Mouse (Mus musculus): Measurements from ENCODE around the gene Disc1.

Disc1 gene

DNA sequence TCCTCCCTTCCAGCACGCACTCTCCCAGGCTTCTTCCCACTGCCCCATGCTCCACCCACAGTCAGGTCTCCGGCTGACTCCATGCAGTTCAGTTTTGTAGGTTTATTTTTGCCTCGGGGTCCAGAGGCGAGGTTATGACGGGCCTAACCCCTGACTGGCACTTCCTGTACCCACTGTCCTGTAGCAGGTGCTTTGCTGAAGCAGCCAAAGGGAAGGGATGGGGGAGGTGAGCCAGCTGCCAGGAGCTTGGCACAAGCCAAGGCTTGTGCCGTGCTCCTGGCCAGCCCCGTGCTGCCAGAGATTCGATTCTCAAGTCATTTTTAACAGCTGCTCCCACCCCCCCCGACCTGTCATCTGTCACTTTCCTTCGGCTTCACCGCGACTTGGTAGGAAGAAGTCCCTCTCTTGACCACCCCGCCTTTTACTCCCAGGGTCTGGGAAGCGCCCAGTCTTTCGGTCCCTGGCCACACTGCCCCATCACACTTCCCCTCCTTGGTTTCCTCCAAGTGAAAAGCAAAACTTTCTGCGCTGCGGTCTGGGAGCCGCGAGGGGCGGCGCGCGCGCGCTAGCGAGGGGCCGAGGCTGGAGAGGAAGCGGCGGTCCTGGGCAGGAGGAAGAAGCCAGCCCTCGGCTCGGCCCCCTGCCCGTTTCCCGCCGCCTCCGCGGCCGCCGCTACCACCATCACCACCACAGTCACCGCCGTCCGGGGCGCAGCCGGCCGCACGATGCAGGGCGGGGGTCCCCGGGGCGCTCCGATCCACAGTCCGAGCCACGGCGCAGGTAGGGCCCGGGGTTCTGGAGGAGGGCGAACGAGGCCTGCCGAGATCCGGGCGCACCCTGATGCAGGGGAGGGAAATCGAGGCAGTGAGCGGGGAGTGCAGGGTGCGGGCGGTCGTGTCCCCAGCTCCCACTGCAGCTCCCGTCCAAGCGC, at the start of gene Disc1:
TSS of gene Disc1 (plus strand) at position 691 of the 931 bp plus-strand sequence.
- DNase-seq (ENCODE audit: low spot score in 2 of 2), result no peak

DNA sequence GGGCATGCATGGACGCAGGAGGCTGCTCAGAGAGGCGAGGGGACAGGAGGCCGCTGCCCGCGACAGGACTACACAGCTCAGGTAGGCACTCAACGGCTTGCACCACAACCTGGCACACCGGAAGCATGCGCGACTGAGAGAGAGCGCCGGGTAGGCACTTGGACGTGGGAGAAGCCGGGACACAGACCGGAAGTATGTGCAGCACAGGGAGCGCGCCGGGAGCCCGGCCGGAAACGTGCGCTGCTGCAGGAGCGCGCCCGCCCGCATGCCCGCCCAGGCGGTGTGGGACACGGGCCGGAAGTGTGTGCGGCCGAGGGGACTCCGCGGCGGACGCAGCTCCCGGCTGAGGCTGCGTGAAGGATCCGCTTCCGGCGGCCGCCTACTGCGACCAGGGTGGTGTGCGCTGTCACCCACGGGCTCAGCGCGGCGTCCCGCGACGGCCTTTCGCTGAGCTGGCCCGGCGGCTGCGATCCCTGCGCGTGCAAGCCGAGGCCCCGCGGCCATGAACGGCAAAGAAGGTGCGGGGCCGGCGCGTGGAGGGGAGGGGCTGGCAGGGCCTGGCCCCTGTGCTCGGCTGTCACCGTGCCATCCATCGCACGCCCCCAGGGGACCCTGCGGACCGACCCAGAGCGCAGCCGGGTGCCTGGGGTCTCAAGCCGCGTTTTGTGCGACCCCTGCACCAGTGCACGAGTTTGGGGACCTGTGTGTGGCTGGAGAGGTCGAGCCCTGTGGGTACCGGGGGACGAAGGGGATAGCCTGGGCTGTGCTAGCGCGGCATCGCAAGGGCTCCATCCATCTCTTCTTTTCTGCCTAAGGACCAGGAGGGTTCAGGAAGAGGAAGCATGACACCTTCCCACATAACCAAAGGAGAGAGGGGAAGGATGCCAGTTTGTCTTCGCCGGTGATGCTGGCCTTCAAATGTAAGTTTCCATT, 41.0 kb upstream of the Disc1 start, which contains the start of gene Tsnax:
TSS of gene Tsnax (plus strand) at position 303 of the 933 bp plus-strand sequence.
- peak; percentile 81 to 86 for DNase-seq (ENCODE audit: low spot score in 2 of 2)

DNA sequence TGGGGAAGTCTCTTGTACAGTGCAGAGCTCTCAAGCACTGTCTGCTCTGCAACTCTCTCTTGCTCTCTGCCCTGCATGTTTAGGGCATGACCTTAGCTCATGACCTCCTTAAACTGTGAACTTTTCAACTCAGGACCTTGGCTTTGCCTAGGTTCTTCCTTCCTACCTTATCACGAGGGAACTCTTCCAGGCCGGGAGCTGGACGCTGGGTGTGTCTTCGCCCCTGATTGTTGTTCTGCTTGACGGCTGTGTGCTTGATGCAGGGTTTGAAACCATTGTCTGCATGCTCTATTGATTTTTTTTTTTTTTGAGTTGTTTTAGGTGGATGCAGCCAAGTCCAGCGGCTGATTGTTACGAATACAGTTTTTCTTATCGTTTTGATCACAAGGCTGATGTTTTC, 29.9 kb upstream of the Disc1 start:
- no peak for DNase-seq (ENCODE audit: low spot score in 2 of 2)

DNA sequence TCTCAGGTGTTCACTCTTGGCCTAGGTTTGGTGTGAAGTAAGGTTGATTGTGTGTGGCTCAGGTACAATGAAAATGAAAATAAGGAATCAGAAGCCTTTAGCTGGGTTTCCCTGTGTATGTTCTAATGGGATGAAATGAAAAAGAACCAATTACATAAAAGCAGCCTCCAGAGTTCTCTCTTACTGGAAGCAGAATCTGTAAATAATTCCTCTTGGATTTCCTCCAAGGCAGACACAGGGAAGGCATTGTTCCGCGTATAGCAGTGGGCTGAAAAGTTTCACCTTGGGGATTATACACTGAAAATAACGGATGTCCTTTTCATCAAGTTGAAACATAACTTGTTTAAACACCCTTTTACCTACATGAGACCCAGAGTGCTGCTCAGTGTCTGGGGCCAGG, 26.8 kb upstream of the Disc1 start:
- no peak for DNase-seq (ENCODE audit: low spot score in 2 of 2)

DNA sequence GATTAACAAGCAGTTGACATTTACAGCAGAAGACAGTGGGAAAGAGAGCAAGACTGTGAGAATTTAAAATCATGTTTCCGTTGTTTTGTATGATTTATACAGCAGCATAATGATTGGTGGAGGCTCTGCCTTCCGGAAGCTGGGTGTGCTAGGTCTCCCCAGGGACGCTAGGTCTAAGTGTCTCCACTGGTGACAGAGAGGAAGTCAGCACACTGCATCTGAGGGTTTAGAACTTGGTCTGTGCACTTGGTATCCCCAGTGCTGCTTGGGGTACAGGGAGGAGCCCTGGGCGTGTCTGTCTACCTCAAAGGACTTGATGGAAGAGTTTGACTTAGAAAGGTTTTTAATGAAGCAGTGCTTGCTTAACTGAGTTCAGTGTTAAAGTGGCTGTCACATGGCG, 25.2 kb upstream of the Disc1 start:
- no peak for DNase-seq (ENCODE audit: low spot score in 2 of 2)

DNA sequence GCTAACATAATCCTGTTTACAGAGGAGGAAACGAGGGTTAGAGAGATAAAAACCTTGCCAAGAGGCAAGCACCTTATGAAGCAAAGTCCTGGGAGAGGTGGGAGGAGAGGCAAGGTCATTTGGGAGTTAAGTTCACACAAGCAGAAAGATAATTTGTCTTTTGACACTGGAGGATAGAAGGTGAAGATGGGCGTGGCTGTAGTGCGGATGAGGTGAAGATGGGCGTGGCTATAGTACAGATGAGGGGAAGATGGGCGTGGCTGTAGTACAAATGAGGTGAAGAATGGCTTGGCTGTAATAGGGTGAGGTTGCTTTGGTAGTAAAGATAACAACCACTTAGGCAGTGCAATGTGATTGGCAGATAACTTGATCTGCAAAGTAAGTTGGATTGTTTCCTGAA, 22.7 kb upstream of the Disc1 start:
- DNase-seq (ENCODE audit: low spot score in 2 of 2), result no peak

DNA sequence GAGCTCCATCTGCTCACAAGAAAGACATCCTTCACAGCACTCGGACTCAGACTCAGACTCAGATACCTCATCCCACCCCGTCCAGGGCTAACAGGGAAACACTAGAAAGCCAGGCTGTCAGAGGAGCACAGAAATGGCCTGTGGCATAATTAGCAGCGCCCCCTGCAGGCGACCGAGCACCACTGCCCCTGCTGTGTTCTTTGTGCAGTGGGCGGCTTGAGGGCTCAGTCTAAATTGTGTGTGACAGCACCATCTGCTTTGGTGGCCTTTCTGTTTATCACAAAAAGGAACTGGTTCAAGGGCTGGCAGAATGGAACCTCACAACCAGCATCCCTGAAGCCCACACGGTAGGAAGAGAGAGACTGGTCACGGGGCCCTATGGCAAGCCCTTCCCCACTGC, 19.3 kb upstream of the Disc1 start:
- peak; percentile 19 to 56 for DNase-seq (ENCODE audit: low spot score in 2 of 2)

DNA sequence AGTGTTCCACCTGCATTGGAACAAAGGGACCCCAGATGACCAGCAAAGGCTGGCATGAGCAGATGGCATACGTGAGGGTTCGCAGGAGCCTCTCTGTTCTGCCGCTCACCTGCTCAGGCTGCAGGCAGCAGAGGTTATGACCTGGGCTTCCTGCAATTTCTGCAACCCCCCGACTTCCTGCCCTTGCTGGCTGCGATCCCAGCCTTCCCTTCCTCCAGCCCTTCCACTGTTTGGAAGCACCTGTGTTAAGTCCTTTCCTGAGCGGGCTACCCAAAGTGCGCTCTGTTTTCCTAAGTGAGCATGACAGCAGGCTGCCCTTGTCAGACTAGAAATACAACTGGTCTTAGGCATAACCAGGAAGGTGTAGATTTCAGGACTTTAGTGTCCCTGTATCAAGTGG, 16.9 kb upstream of the Disc1 start:
- no peak for DNase-seq (ENCODE audit: low spot score in 2 of 2)

DNA sequence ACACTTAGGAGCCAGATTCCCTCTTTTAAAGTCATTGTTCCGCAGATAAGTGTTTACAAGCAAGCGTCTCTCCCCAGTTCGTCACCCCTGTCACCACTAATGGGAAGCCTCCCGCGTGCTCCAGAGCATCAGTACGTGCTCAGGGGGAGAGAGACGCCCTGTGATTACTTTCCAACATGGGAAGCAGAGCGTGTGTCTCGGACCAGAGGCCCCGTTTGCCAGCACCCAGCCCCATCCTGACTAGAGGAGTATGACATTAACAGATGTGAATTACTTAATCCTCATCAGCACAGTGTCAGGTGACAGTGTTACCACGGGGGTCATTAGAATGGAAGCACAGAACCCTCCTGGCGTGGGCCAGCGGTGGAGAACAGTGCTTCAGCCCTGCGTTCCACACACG, 15.3 kb upstream of the Disc1 start:
- no peak for DNase-seq (ENCODE audit: low spot score in 2 of 2)

DNA sequence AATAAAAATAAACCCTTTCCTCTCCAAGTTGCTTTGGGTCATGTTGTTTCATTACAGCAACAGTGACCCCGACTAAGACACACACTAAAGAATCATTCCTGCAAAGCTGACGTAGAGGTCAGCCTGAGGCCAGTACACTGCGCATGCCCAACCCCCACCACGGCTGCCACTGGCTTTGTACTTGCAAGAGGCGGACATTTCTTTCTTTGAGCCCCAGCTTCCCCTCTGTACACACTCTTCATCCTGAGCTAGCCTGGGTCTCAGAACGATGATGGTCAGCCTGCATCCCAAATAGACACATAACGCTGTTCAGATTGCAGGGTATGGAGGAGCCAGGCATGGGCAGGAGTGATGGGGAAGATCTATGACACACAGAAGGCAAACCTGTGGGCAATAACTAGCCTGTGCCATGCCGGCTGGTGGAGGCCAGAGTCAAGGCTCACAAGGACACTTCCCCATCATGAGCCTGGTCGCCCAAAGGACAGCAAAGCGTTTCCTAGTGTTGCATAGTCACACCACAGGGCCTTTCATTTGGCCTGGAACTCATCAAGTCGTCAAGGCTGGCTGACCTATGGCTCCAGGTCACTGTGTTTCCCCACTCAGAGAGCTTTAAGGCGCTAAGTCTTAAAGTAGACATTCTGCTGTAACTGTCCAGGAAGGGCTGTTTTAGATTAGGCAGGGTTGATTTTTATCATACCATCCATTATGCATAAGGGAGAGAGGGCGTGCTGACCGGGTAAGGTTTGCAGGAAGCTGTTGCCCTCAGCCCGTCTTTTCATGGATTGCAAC, 13.2 kb upstream of the Disc1 start:
- no peak for DNase-seq (ENCODE audit: low spot score in 2 of 2)

DNA sequence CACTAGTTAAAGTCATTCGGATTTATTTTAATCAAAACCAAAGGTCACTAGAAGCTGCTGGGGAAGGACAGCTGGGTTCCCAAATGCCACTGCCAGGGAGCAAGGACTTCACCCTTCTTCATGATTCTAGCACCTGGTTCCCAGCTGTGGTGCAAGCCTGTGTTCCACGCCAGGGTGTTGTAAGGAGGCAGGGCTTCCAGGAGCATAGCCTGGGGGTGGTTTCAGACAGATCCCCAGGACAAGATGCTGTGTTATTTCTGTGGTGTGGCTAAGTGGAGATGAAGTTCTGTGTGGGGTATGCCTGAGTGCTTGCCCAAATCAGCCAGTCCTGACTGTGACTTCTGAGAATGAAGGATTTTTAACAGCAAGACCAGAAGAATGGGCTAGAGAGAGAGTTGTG, 12.5 kb upstream of the Disc1 start:
- no peak for DNase-seq (ENCODE audit: low spot score in 2 of 2)

DNA sequence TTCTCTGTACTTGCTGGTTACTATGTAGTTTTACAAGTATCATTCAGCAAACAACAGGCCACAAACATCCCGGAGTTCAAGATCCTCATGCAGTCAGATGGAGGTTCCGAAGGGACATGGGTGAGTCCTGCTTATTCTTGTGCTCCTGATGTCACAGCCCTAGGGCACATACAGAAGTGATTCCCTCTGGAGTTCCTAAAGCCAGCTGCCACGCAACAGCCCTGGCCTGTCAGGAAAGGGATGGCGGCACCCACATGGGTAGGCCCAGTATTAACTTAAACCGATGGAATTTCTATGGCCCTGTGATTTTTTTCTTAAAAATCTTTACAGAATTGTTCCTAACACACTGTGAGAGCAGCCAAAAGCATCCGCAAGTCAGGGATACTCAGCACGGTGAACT, 10.6 kb upstream of the Disc1 start:
- no peak for DNase-seq (ENCODE audit: low spot score in 2 of 2)

DNA sequence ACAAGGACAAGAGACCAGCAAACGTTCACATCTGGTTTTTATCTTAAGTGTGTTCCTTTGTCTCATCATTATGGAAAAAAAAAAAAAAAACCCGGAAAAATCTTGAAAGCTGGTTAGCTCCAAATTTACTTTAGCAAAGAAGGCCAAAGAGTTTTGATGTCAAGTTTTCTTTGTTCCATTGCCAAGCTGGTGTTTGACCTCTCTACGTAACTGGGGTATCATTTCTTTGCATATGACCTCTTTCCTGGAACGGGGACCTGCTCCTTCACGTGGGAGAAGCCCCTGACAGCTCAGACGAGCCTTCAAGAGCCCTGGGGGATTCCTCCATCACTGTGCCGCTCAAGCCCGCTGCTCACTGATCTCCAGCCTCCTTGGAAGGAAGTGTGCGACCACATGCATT, 10.1 kb upstream of the Disc1 start:
- DNase-seq (ENCODE audit: low spot score in 2 of 2), result no peak

DNA sequence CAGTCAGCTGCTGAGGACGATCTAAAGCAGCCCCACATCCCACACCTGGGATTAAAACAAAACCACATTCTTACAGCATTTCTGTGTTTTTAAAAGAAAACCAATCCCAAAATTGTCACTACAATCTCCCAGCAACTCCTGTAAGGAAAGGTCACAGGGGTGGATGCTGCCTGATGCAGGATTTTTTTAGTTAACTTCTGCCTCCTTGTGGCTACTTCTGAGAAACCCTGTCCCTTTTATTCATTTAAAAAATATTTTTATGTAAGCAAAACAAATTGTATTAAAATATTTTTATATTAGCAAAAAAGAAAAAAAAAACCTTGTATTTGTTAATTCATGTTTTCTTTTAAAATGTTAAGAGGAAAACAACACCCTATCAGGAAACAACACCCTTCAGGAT, 8.2 kb upstream of the Disc1 start:
- no peak for DNase-seq (ENCODE audit: low spot score in 2 of 2)

DNA sequence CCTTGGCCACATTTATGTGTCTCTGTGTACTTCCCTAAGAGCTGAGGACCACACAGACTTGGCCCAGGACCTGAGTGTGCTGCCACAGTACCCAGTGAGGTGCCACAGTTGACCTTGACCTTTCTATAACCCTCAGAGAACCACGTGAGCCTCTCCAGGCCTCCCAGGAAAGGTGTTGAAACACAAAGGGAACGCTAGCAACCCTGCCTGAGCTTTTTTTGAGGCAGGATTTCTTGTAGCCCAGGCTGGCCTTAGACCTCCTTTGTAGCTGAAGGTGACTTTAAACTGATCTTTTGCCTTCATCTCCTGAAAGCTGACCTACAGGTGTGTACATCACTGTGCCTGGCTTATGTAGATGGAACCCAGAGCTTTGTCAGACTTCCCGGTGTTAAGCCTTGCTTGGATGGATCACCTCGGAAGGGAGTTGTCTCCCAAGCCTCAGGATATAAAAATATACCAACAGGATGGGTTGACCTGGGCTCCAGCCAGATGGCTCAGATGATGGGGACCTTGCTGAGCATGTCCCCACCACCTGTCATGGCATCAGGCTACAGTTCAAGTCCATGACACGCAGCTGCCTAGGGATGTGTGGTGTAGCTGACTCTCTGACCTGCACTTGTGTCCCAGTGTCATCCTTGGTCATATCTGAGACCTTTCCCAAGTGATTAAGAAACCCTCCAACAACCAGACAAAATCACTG, 4.8 kb upstream of the Disc1 start:
- DNase-seq (ENCODE audit: low spot score in 2 of 2), result no peak

DNA sequence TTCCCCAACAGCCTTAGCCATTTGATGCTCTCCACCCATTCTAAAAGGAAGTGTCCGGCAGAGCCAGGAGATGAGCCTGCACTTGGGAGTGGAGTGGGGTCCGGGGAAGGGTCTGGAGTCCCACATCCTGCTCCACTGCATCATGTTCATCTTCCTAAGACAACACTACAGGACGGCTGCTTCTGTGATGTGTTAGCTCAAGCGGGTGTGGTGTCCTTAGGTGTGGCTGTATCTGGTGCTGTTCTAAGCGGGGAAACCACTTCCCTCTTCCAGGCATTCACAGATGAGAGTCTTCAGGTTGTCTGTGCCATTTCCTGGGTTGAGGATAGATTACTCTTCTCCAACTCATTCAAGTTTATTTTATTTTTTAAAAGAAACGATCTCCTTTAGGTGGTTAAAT, 4.2 kb upstream of the Disc1 start:
- no peak for DNase-seq (ENCODE audit: low spot score in 2 of 2)

DNA sequence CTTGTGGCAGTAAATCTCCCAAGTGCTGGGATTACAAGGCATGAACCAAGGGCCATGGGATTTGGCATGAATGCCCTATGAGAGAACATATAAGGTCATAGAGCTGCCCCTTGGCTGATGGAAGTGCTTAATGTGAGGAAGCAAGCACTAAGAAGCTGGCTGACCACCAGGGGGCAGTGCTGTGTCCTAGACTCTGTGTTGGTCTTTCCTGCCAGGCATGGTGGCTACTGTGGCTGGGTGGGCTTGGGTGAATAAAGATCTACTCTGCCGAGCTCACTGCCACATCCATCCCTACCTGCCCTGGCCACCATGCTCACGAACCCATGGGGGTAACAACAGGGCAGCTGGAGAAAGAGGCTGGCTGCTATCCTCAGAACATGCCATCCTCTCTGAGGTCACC, 2.0 kb upstream of the Disc1 start:
- peak; percentile 39 to 55 for DNase-seq (ENCODE audit: low spot score in 2 of 2)

DNA sequence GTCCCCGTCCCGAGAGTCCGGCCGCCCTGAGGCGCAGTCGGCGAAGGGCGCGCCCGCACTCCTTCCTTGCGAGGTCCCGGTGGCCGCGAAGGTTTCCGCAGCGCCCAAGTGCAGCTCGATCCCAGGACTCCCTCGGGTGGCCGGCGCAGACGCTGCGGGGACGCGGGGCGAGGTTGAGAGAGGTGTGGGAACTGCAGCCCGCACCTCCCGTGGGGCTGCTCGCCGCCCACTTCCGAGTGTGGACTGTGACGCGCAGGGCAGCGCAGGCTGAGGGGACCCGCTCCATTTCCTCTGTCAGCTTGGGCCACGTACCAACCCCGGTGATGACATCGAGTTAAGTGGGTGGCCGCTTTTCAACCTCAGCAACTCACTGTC, 428 bp downstream of the Disc1 start:
- DNase-seq (ENCODE audit: low spot score in 2 of 2), result no peak

DNA sequence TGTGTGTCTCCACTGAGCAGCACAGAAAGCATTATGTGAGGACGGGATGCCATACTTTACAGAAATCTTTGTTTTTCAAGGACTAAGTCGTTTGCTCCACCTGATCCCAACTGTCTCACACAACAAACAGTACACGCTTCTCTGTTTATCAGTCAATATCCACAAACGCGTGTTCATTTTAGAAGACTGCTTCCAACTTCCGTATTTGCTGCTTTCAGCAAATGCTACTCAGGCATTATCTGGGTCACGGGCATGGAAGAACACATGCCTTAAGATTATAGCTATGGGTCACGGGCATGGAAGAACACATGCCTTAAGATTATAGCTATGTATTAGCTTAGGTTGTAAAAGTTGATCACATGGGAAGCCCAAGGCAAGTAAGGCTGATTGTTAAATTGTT, 6.9 kb downstream of the Disc1 start:
- no peak for DNase-seq (ENCODE audit: low spot score in 2 of 2)

DNA sequence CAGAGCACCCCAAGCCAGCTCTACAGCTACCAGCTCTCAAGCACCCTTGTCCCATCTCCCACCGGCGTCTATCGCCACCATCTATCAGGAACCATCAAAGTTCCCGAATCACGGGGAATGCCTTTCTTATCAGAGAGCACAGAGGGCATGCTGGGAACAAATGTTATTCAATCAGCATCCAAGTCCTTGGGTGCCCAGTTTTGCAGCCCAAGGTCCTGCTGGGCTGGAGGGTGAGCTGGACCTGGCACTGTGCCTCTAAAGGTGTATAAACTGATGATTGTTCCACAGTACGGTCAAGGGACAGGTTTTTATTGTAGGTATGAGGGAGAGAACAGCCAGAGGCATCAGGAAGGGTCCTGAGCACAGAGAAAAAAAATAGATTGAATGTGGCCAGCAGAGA, 11.6 kb downstream of the Disc1 start:
- no peak for DNase-seq (ENCODE audit: low spot score in 2 of 2)

DNA sequence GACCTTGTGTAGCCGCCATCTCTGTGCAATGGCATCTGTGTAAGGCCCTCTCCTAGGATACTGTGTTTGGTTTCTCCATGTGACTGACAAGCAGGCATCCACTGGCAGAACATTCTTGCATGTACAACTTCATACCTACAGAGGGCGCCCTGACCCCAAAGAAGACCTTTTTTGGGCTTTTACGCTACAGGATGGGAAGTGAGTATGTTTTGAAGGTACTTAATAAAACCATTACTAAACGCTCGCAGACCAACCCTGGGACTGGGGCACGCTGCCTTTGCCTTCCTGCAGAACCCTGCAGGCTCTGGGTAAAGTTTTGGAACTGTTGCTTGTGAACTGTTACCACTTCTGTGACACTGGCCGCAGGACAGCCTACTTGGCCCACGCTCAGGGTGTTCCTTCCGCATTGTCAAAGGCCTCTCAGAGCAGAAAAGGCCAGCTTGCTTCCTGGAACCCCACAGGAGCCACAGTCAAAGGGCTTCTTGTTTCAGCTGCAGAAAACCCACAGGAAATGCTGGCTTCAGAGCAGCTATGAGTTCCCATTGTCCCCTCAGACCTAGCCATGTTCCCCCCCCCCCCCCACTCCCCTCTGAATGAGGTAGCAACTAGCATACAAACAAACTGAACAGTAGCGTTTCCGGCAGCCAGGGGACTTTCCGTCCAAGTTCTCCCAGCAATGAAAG, 13.1 kb downstream of the Disc1 start:
- peak; percentile 45 to 50 for DNase-seq (ENCODE audit: low spot score in 2 of 2)

Measured in frontal cortex, postnatal 25 days (tissue).